Mouse (Mus musculus) retina, postnatal 1 day (tissue): ENCODE data around the gene 4933409G03Rik.
A peak's percentile ranks its signal among the peaks of the same experiment; 100 is the strongest.
"Not testable (repeated sequence)": the region's sequence is repeated elsewhere in the genome, so short reads cannot be mapped to it uniquely, and the experiment has no call there.

Source experiments
- DNase-seq: peaks from one replicate; pipeline ENCODE4 v3.0.0-alpha.2; 2012

Gene 4933409G03Rik

DNA sequence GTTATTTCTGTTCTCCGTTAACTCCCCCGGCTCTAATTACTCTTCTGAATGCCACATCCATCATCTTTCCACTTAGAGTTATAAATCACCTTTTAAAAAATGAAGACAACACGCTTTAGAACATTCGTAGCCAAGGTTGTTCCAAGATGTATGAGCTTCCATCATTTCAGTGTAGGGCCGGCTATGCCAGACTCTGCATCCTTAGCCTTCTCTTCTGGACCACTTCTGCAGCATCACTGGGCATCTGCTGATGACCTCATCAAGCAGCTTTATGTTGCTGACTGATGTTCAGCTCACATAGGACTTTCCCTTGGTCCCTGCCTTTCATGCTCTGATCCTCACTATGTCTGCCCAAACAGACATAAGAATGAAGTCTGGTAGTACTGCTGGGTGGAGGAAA lies at the start of gene 4933409G03Rik:
TSS of gene 4933409G03Rik (plus strand) at position 301 of the 400 bp plus-strand sequence.
- no peak for DNase-seq

GRCm38 (mm10) chr2:68544190-68544589 lies 38.0 kb upstream of the 4933409G03Rik start:
- DNase-seq, result no peak

- DNase-seq, result no peak
Measured at GRCm38 (mm10) chr2:68560821-68561220, 21.4 kb upstream of the 4933409G03Rik start.

DNA sequence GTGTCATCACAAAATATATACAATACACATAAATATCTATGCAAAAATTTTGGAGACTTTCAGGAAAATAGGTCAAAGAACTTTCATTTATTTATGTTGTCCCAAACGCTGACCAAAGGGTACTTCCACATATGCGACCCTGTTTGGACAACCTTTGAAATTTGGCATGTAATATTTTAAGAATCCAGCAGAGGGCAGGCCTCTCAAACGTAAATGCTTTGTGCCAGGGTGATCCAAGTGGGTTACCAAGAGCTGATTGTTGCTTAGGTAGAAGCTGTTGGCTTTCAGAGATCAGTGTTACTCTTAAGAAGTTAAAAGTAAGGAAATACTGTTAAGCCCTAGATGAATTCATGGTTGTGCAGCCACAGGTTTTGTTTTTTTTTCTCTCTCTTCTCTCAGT lies 18.9 kb upstream of the 4933409G03Rik start:
- DNase-seq, result peak; percentile 70

- no peak for DNase-seq
Measured at GRCm38 (mm10) chr2:68568361-68568760, 13.9 kb upstream of the 4933409G03Rik start.

GRCm38 (mm10) chr2:68572340-68572739 lies 9.9 kb upstream of the 4933409G03Rik start:
- DNase-seq, result peak; percentile 41

DNA sequence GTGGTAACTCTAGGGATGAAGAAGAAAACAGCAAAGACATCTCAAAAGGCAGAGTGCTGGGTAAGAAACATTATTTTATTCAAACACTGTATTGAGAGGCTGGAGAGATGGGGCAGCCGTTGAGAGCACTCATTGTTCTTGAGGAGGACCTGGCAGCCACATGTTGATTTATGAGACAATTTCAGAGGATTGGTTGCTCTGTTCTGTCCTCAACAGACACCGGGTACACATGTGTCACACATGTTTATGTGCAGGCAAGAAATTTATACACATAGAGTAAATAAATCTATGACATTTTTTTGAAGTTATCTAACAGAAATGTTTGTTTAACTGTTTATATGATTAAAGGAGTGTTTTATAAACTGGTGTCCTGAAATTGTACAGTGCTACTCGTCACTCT lies 10.6 kb downstream of the 4933409G03Rik start:
- DNase-seq, result no peak

DNA sequence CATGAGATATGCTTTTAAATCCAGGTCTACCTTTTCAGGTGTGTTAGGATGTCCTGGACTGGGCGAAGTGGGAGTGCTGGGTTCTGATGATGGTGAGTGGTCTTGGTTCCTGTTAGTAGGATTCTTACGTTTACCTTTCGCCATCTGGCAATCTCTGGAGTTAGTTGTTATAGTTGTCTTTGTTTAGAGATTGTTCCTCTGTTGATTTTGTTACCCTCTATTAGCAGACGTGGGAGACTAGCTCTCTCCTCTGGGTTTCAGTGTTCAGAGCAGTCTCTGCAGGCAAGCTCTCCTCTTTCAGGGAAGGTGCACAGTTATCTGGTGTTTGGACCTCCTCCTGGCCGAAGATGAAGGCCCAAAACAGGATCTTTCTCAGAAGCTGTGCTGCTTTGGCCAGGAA lies 74.0 kb downstream of the 4933409G03Rik start, which contains the start of gene 4932414N04Rik:
TSS of gene 4932414N04Rik (plus strand) at position 301 of the 400 bp plus-strand sequence.
- DNase-seq, result not testable (repeated sequence)
